Mouse (Mus musculus): Measurements from ENCODE around the gene Ly86. TPM values are rescaled to one million over a fixed set of nuclear protein-coding genes. Genes with fewer than 3 reads are reported as not detected.

Ly86 gene
- polyA plus RNA-seq, 1 experiment, result not detected

GRCm38 (mm10) chr13:37457007-37457827, 112.2 kb downstream of the Ly86 start:
- no peak for TF ChIP-seq GATA1 (IDR thresholded peaks at IDR 0.05; ENCODE audit: low read length)

DNA sequence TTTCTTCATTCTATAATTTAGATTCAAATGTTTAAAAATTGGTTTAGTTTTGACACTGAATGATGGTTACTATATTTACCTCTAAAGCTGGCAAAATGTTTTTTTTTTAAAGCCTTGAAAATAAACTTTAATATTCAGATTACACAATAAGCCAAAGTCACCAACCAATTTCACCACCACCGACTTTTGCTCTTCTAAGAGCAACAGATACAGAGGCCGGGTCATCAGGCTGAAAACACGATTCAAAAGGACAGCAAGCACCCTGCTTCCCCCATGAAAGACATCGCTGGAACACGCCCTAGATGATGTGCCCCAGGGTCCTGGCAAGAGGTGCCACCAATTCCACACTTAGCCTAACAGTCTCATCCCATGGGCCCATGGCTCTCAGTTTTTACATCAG, 113.5 kb downstream of the Ly86 start:
- TF ChIP-seq GATA1 (IDR thresholded peaks at IDR 0.05; ENCODE audit: low read length), result no peak

DNA sequence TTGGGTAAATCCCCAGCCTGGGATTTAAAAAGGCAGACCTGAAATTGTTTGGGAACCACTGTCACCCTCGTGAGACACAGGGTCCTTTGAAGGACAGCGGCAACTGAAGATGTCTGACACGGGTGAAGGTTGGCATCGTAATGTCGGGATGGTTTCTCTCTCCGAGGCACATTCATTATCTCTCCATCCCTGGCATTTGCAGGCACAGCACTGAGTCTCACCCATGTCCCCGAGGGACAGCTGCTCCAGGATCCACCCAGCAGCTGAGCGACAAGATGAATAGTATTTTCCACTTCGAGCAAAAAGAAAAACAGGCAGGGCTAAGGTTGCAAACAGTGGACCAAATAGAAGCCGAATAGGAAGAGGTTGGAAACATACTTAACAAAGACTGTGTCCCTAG, 114.0 kb downstream of the Ly86 start:
- no peak for TF ChIP-seq GATA1 (IDR thresholded peaks at IDR 0.05; ENCODE audit: low read length)

DNA sequence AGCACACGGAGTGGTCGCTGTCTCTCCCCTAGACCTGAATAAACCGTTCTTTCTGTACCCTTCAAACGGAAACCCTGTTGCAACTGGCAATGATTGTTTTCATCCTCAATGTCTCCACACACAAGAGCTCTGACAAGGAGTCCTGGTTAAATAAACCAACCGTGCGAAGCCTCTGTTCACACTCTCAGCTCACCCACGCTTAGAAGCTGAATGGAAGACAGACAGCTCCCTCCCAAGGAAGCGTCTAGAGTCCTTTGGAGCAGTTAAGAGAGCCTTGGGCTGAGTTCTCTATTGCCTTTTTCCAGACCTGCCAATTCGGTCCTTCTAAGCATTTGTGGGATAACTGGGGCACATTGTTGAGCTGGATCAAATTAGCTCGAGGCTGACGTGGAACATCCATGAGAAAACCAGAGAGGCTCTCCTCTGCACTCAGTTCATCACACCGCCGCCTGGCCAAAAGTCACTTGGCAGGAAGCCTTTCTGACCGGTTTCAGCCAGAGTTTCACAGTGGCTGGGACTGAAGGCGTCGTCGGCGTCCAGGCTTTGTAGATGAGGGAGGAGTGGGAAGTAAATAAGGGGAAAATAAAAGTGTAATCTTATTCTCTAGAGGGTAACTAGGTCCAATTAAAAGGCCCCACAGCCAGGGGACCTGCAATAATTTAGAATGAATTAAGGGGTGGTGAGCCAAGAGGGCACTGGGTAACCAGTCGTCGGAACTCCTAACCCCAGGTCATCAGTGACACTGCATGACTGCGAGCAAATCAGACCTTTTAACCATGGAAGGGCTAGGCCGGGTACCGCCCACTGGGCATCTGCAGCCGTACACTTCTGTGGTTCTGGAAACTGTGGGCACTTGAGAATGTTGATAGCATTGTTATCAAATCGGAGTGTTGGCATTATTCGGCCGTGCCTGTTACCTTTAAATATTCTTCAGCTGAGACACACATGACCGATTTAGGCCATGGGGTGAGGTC, 115.2 kb downstream of the Ly86 start:
- no peak for TF ChIP-seq GATA1 (IDR thresholded peaks at IDR 0.05; ENCODE audit: low read length)

GRCm38 (mm10) chr13:37462049-37462702, 117.2 kb downstream of the Ly86 start:
- no peak for TF ChIP-seq GATA1 (IDR thresholded peaks at IDR 0.05; ENCODE audit: low read length)

GRCm38 (mm10) chr13:37465710-37466109, 120.7 kb downstream of the Ly86 start:
- no peak for TF ChIP-seq GATA1 (IDR thresholded peaks at IDR 0.05; ENCODE audit: low read length)

DNA sequence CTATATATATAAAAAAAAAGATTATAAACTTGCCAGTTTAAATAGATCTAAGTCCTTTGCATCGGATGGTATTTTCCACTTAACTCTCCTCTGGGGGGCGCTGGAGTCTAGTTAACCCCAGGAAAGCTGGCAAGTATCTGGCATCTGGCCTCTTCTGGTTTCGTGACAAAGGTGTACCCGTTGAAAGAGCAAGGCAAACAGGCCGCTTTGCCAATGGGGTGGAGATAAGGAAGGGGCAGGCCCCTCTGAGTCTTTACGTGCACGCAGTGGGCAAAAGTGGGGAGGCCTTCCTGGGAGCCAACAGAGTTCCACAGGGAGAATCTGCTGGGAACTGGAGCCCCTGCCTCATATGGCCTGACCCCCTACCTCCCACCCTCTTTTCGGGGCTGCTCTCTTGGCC, 122.8 kb downstream of the Ly86 start:
- TF ChIP-seq GATA1 (IDR thresholded peaks at IDR 0.05; ENCODE audit: low read length), result no peak
